ENCODE assay signal across 12 mouse cellular contexts in genomic region chr4:148430880-148431519, GRCm38 (mm10).
"Had no signal": no experiment of that assay in that cellular context is flagged by ENCODE, and none has a peak within 500 bp of the region (broad histone marks: within the 10 kb centered on the region; RNA-seq: fewer than 3 reads in every experiment).

No protein-coding gene starts in this region.

- ATAC-seq: liver, postnatal 0 days; lung, postnatal 0 days had no signal

- DNase-seq: kidney, adult 2 months; kidney, postnatal 25 days; layer of hippocampus, adult 9-11 months; liver, postnatal 0 days; lung, embryonic 14.5 days; midbrain, embryonic 14.5 days; retina, postnatal 1 day; right cerebral cortex, postnatal 25 days; spleen, adult 18-20 months; thymus, adult 18-20 months; thymus, postnatal 36 days had no signal
